Mouse (Mus musculus) CH12.LX (cell line): ENCODE data around the gene Jam2. TPM values are rescaled to one million over a fixed set of nuclear protein-coding genes. Genes with fewer than 3 reads are reported as not detected.

ENCODE experiments used
- DNase-seq: peaks from one replicate; pipeline ENCODE4 v3.0.0-alpha.2; 2013; ENCODE audit errors: extremely low read depth
- H3K27ac ChIP-seq: 2 replicates; pipeline ENCODE4 v1.5.1; 2012; ENCODE audit warnings: low read depth, mild to moderate bottlenecking, control low read depth, moderate library complexity; ENCODE audit not compliant: insufficient read depth
- H3K27me3 ChIP-seq: replicated peaks from 2 replicates; pipeline ENCODE3; 2012; ENCODE audit warnings: inconsistent platforms
- H3K36me3 ChIP-seq, 2 experiments: replicated peaks in 1 of 2; 2 replicates each; pipeline versions ENCODE3 to v1.6.1; 2012; ENCODE audit warnings: inconsistent platforms in 1 of 2, low read length in 1 of 2, mild to moderate bottlenecking in 1 of 2, mixed read lengths in 1 of 2, moderate library complexity in 1 of 2; ENCODE audit not compliant: control insufficient read depth in 1 of 2, insufficient read depth in 1 of 2
- H3K4me1 ChIP-seq, 2 experiments: 2 replicates each; pipeline ENCODE4 v1.6.1; 2012; ENCODE audit warnings: inconsistent platforms in 1 of 2, moderate library complexity in 1 of 2; ENCODE audit not compliant: insufficient read depth in 2 of 2, control insufficient read depth in 1 of 2
- H3K4me2 ChIP-seq: 2 replicates; pipeline ENCODE4 v1.6.1; 2012; ENCODE audit warnings: low read depth, mild to moderate bottlenecking, control low read depth; ENCODE audit not compliant: poor library complexity, insufficient read depth, severe bottlenecking
- H3K4me3 ChIP-seq, 3 experiments: fragments of 150-350 bp in 1 of 3; sonication (generic) in 1 of 3; replicated peaks in 1 of 3; 2 replicates each; pipeline versions ENCODE3 to v1.5.1; 2011 to 2012; ENCODE audit warnings: low read depth in 2 of 3, low read length in 2 of 3, mild to moderate bottlenecking in 2 of 3, moderate library complexity in 2 of 3, control low read depth in 1 of 3, improper control_type of control experiment in 1 of 3, inconsistent platforms in 1 of 3, mixed read lengths in 1 of 3; ENCODE audit not compliant: poor library complexity in 1 of 3
- H3K79me2 ChIP-seq: replicated peaks from 2 replicates; pipeline ENCODE4 v1.6.1; 2012; ENCODE audit warnings: mild to moderate bottlenecking, moderate library complexity; ENCODE audit not compliant: control insufficient read depth, poor library complexity, insufficient read depth, severe bottlenecking; ENCODE audit errors: extremely low read depth
- H3K9ac ChIP-seq: 2 replicates; pipeline ENCODE4 v1.6.1; 2012; ENCODE audit warnings: low read depth, mild to moderate bottlenecking, control low read depth, moderate library complexity; ENCODE audit not compliant: insufficient read depth
- H3K9me3 ChIP-seq: replicated peaks from 2 replicates; pipeline ENCODE3; 2012; ENCODE audit warnings: low read length, inconsistent platforms, mixed read lengths
- CHD1 ChIP-seq: IDR thresholded peaks from 2 replicates; pipeline ENCODE4 v1.6.1; 2012; ENCODE audit warnings: low read depth, low read length, improper control_type of control experiment, inconsistent platforms
- ELF1 ChIP-seq: IDR thresholded peaks from 2 replicates; pipeline ENCODE4 v1.6.1; 2014; ENCODE audit warnings: low read depth, mild to moderate bottlenecking, inconsistent platforms, low read length, improper control_type of control experiment
- ETS1 ChIP-seq: conservative IDR thresholded peaks from 2 replicates; pipeline ENCODE4 v1.6.1; 2012; ENCODE audit warnings: low read depth, mild to moderate bottlenecking, inconsistent platforms, low read length, improper control_type of control experiment, moderate library complexity
- HCFC1 ChIP-seq: IDR thresholded peaks from 2 replicates; pipeline ENCODE4 v1.6.1; 2012; ENCODE audit warnings: low read depth, mild to moderate bottlenecking, inconsistent platforms, low read length, improper control_type of control experiment
- JUN ChIP-seq: IDR thresholded peaks from 2 replicates; pipeline ENCODE4 v1.6.1; 2011; ENCODE audit warnings: low read depth, mild to moderate bottlenecking, low read length, improper control_type of control experiment, moderate library complexity; ENCODE audit not compliant: insufficient read depth
- MAFK ChIP-seq: IDR thresholded peaks from 2 replicates; pipeline ENCODE4 v1.6.1; 2011; ENCODE audit warnings: low read length, improper control_type of control experiment; ENCODE audit not compliant: insufficient replicate concordance
- MAZ ChIP-seq: IDR thresholded peaks from 2 replicates; pipeline ENCODE4 v1.6.1; 2012; ENCODE audit warnings: low read depth, mild to moderate bottlenecking, inconsistent platforms, low read length, improper control_type of control experiment, moderate library complexity
- MYC ChIP-seq: IDR thresholded peaks from 2 replicates; pipeline ENCODE4 v1.6.1; 2011; ENCODE audit warnings: low read depth, mild to moderate bottlenecking, improper control_type of control experiment, low read length
- NELFE ChIP-seq: IDR thresholded peaks from 2 replicates; pipeline ENCODE4 v1.6.1; 2011; ENCODE audit warnings: low read depth, low read length, improper control_type of control experiment
- PAX5 ChIP-seq: IDR thresholded peaks from 2 replicates; pipeline ENCODE4 v1.6.1; 2012; ENCODE audit warnings: low read length, inconsistent platforms, mixed read lengths
- POLR2AphosphoS2 ChIP-seq: IDR thresholded peaks from 2 replicates; pipeline ENCODE4 v1.6.1; 2011; ENCODE audit warnings: low read depth, low read length, improper control_type of control experiment
- RCOR1 ChIP-seq: conservative IDR thresholded peaks from 2 replicates; pipeline ENCODE4 v1.6.1; 2012; ENCODE audit warnings: low read depth, mild to moderate bottlenecking, inconsistent platforms, low read length, improper control_type of control experiment
- SMC3 ChIP-seq: IDR thresholded peaks from 2 replicates; pipeline ENCODE4 v1.6.1; 2011; ENCODE audit warnings: low read depth, low read length, improper control_type of control experiment
- TBP ChIP-seq: conservative IDR thresholded peaks from 2 replicates; pipeline ENCODE4 v1.6.1; 2011; ENCODE audit warnings: low read depth, low read length, improper control_type of control experiment
- USF1 ChIP-seq: IDR thresholded peaks from 2 replicates; pipeline ENCODE4 v1.6.1; 2014; ENCODE audit warnings: low read depth, mild to moderate bottlenecking, inconsistent platforms, low read length, improper control_type of control experiment
- USF2 ChIP-seq: conservative IDR thresholded peaks from 2 replicates; pipeline ENCODE4 v1.6.1; 2011; ENCODE audit warnings: low read depth, low read length, improper control_type of control experiment
- ZC3H11A ChIP-seq: IDR thresholded peaks from 2 replicates; pipeline ENCODE4 v1.6.1; 2012; ENCODE audit warnings: low read depth, mild to moderate bottlenecking, inconsistent platforms, low read length, improper control_type of control experiment
- ZKSCAN1 ChIP-seq: IDR thresholded peaks from 2 replicates; pipeline ENCODE4 v1.6.1; 2012; ENCODE audit warnings: low read depth, inconsistent platforms, low read length, improper control_type of control experiment, borderline replicate concordance
- dilution Hi-C: fragments of 300-500 bp; cut with MboI; formaldehyde crosslinking; loops from 2 replicates; pipeline ENCODE4 v1.14.3; 2020; ENCODE audit warnings: low sequenced_read_pairs; ENCODE audit not compliant: extremely low pct_unique_long_range_greater_than_20kb, extremely low pct_ligation_motif_present
- in situ Hi-C: fragments of 300-500 bp; cut with MboI; formaldehyde crosslinking; loops from 3 replicates; pipeline ENCODE4 v1.14.3; 2019; ENCODE audit warnings: low sequenced_read_pairs, low pct_ligation_motif_present, low pct_unique_long_range_greater_than_20kb, mixed read lengths
- polyA plus RNA-seq: library from polyadenylated mRNA; unstranded; fragments of >175 nt; gene quantifications from 2 replicates; pipeline ENCODE4 v1.2.1, GENCODE M21; 2012; ENCODE audit warnings: low read depth; ENCODE audit not compliant: insufficient read length
- total RNA-seq, 2 experiments: library from RNA; depleted of rRNA; stranded (reverse); fragments of 300-350 nt in 1 of 2; fragments of >200 nt in 1 of 2; gene quantifications; 2 replicates each; pipeline ENCODE4 v1.2.3; 2012 to 2014

The Jam2 gene
- total and polyA plus RNA-seq, 3 experiments: 0.08 to 0.09 TPM; not detected in 1

GRCm38 (mm10) chr16:84875012-84875717 lies 101.2 kb downstream of the Jam2 start:
- H3K36me3 ChIP-seq: no peaks in the 10 kb centered on the region
- H3K4me2 ChIP-seq: no peak overlapping the region
- no peaks in the 10 kb centered on the region for H3K79me2 ChIP-seq
- no peak for DNase-seq
- in situ Hi-C loops: loop anchor here (25.0 kb wide), 1 partner anchor 812 kb away; no protein-coding TSS in a partner anchor
- H3K27me3 ChIP-seq: no peaks in the 10 kb centered on the region
- no peaks in the 10 kb centered on the region for H3K9me3 ChIP-seq
- peaks cover 0 to 4% of the 10 kb centered on the region in 2 experiments; a peak in 1 of 4 replicates for H3K4me1 ChIP-seq
- H3K27ac ChIP-seq: no peak overlapping the region
- no peak overlapping the region for H3K4me3 ChIP-seq
- TF ChIP-seq TBP (no peak), MAZ (no peak), JUN (no peak), SMC3 (no peak), NELFE (no peak), USF2 (no peak), ZC3H11A (no peak), PAX5 (no peak), MYC (no peak), MAFK (no peak), ETS1 (no peak), POLR2AphosphoS2 (no peak), USF1 (no peak), RCOR1 (no peak), HCFC1 (no peak), ELF1 (no peak), ZKSCAN1 (no peak), CHD1 (no peak)
- TF ChIP-seq, all 38 proteins: peak for 0
- dilution Hi-C loops: no loop called here
- no peak overlapping the region for H3K9ac ChIP-seq

Other genes starting within 250 kb of the Jam2 start
- 123 and 128 TPM in 2 replicates for gene Mrpl39, start 38.4 kb upstream of the Jam2 start, total RNA-seq (2012; rRNA removed)
- 110 and 112 TPM in 2 replicates for gene Mrpl39, start 38.4 kb upstream of the Jam2 start, total RNA-seq (2014; rRNA removed)
- gene Mrpl39, start 38.4 kb upstream of the Jam2 start, polyA plus RNA-seq: 97.4 and 102 TPM in 2 replicates
- gene Gabpa, start 60.8 kb downstream of the Jam2 start, total RNA-seq (2012; rRNA removed): 44.3 and 50.2 TPM in 2 replicates
- gene Gabpa, start 60.8 kb downstream of the Jam2 start, total RNA-seq (2014; rRNA removed): 77.0 and 82.8 TPM in 2 replicates
- gene Gabpa, start 60.8 kb downstream of the Jam2 start, polyA plus RNA-seq: 82.8 and 85.2 TPM in 2 replicates
- gene Atp5j, start 61.5 kb downstream of the Jam2 start, total RNA-seq (2012; rRNA removed): 223 and 264 TPM in 2 replicates
- 277 and 315 TPM in 2 replicates for gene Atp5j, start 61.5 kb downstream of the Jam2 start, total RNA-seq (2014; rRNA removed)
- 485 and 620 TPM in 2 replicates for gene Atp5j, start 61.5 kb downstream of the Jam2 start, polyA plus RNA-seq